Mouse (Mus musculus) spleen, adult 18-20 months (tissue): ENCODE measurements around the gene Abcb8.
A peak's percentile ranks its signal among the peaks of the same experiment; 100 is the strongest.
"Not testable (repeated sequence)": the region's sequence is repeated elsewhere in the genome, so short reads cannot be mapped to it uniquely, and the experiment has no call there.

ENCODE experiments used
- DNase-seq, 2 experiments: peaks; one replicate each; pipeline ENCODE4 v3.0.0; 2022; ENCODE audit warnings: mixed read lengths in 2 of 2

The Abcb8 gene

GRCm38 (mm10) chr5:24369767-24370166 is 23.7 kb upstream of the Abcb8 start:
- DNase-seq: no peak

DNA sequence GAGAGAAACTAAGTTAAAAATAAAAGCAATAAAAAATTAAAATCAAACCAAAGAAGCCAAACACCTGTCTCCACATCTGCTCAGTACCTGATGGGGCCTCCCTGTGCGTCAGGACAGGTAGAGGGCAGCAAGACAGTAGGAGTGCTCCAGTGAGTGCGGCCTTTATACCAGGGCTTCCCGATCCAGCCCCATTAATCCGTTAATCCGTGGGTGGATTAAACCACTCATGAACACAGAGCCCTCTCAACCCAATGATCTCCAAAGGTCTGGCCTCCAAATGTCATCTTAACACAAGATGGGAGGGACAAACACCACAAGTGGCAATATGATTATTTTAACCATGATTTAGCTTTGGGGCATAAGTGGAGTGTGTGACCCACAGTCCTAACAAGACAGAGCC is 19.7 kb upstream of the Abcb8 start:
- DNase-seq: no peak

- DNase-seq: no peak
These were observed 19.2 kb upstream of the Abcb8 start for GRCm38 (mm10) chr5:24374216-24374615.

- DNase-seq: no peak
These were observed 18.7 kb upstream of the Abcb8 start for GRCm38 (mm10) chr5:24374666-24375328.

GRCm38 (mm10) chr5:24378700-24379099 is 14.8 kb upstream of the Abcb8 start:
- no peak for DNase-seq

DNA sequence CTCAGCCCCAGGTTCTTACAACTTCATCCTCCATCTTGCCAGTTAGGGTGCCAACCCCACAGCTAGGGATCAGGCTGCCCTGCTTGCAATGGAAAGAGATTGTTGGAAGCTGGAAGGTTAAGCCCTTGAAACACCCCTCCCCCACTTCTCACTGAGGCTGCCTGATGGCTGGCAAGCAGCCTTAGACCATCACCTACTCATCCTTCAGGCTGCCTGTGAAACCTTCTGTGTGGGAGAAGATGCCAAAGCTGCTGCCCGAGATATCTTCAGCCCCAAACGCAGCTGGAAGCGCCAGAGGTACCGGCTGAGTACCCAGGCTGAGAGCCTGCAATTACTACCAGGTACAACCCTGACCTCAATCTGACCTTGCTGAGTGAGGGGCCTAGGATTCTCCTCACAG is 14.0 kb upstream of the Abcb8 start:
- no peak for DNase-seq

DNA sequence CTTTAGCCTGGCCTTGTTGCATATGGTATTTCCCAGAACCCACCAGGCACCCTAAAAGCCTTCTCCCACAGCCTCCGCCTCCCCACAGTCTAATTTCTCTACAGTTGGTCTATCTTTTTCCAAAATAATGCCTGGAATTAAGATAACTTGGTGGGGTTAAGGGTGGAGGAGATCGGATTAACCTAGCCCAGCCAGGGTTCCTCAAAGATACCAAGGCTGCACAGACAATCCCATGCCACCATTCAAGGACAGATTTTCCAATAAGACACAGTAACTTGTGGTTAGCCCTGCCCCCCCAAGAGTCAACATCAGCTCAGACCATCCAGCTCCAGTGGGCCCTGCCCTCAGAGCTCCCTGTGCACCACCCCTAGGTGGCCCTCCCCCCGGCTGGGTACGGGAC is 13.0 kb upstream of the Abcb8 start:
- DNase-seq: no peak

DNA sequence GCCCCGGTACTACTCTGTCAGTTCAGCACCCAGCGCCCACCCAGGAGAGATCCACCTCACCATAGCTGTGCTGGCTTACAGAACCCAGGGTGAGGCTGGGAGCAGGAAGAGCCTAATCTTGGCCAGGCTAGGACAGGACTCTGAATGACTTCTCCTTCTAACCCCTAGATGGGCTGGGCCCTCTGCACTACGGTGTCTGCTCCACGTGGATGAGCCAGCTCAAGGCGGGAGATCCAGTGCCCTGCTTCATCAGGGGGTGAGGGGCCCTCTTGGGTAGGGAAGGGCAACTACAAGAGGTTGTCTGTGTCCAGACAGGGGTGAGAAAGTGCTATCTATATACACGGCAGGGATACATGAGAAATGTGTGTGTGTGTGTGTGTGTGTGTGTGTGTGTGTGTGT is 12.0 kb upstream of the Abcb8 start:
- no peak for DNase-seq

- DNase-seq: no peak
These were observed 11.5 kb upstream of the Abcb8 start for GRCm38 (mm10) chr5:24381988-24382387.

- peak; percentile 74 to 85 for DNase-seq
These were observed 10.2 kb upstream of the Abcb8 start for GRCm38 (mm10) chr5:24383026-24383859.

DNA sequence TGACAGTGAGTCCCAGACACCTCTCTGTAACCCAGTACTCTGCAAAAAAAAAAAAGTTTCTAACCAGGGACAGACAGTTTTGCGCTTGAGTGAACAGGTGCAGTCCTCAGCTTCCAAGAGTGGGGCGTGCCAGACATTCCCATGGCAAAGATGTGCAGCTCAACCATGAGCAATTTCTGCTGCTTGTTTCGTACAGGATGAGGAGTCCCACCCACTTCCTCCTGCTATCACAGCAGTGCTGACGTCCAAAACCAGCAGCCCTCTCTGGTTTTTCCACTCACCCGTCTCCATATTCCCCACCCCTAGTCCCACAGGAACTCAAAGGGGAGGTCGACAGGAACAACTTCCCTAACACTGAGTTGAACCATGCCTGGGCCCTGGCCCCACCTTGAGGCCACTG is 9.1 kb upstream of the Abcb8 start:
- DNase-seq: peak in 1 of 2 experiments; percentile 13

GRCm38 (mm10) chr5:24385374-24385773 is 8.1 kb upstream of the Abcb8 start:
- no peak for DNase-seq

DNA sequence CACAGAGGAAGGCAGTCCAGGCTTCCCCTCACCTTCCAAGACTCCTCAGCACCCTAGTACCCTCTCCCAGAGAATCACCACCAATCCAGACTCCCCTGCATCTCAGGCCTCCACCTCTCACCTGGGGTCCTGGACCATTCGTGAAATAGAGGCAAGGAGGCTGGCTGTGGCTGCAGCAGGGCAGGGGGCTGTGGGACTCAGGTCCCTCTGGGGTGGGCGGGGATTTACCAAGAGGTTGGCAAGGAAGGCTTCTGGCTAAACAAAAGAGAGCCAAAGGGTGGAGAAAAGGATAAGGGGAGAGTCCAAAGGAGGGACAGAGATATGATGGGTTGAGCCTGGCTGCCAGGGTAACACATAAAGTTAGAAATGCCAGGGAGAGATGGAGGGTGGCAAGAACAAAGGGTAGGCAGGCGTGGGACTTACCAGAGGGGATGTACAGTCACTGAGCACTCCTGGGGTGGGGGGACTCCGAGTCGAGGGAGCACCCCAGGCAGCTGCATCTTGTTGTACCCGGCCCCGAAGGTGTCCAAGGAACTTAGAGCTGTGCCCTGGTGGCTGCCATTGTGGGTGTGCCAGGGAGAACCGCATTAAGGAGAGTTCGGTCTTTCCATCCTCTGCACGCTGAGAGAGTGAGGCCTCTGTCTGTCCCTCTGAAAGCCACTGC is 7.4 kb upstream of the Abcb8 start:
- DNase-seq: no peak

- DNase-seq: no peak
These were observed 5.9 kb upstream of the Abcb8 start for GRCm38 (mm10) chr5:24387264-24388241.

GRCm38 (mm10) chr5:24388246-24388915 is 5.1 kb upstream of the Abcb8 start:
- DNase-seq: no peak

GRCm38 (mm10) chr5:24389011-24389657 is 4.3 kb upstream of the Abcb8 start:
- no peak for DNase-seq

- DNase-seq: no peak
These were observed 3.8 kb upstream of the Abcb8 start for GRCm38 (mm10) chr5:24389658-24390020.

GRCm38 (mm10) chr5:24391864-24392263 is 1.6 kb upstream of the Abcb8 start, which contains the start of gene Atg9b:
Gene Atg9b (minus strand): TSS chr5:24392143.
- DNase-seq: no peak

DNA sequence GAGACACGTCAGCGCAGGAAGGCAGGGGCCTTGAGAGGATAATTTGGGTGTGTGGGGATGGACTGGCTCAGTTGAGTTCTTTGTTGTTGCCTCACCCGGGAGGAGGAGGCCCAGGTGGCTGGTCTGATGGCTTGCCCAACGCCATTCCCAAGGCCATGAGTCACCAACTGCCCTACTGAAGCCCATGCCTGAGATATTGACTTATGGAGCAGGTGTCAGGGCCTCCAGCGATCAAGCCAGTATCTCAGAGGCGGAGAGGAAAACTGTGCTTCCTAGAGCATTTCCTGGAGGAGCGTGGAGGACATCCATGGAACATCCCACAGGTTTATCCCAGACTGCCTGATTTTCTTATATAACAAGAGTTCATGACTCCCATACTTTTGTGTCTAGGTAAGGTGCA is 739 bp upstream of the Abcb8 start:
- DNase-seq: no peak

DNA sequence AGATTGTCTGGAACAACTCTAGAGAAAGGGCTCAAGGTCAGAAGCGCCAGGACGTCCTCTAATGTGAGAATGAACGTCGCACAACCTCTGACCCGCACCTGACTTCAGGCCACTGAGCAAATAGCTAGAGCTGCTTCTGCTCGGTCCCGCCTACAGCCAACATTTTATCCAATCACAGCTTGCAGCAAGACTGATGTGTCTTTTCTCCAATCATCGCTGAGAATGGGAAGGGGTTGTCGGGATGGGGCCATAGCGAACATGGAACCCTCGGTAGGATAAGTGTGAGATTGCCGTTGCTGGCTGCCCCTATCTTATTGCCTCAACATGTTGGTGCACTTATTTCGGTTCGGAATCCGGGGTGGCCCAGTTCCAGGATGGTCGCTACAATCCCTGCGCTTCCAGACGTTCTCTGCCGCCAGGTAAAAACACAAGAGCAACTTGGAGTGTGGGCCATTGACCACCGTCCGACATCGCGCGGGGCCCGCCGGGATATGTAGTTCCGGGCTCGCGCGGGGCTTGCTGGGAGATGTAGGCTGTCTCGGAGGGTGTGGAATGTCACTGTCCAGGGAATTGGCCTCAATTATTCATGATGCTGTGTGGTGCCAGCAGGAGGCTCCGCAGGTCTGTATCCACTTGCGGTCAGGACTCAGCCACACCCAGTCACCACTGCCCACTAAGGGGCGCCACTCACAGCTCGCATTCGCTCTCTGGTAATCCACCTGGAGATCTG is 867 bp downstream of the Abcb8 start:
- peak; percentile 84 to 91 for DNase-seq

DNA sequence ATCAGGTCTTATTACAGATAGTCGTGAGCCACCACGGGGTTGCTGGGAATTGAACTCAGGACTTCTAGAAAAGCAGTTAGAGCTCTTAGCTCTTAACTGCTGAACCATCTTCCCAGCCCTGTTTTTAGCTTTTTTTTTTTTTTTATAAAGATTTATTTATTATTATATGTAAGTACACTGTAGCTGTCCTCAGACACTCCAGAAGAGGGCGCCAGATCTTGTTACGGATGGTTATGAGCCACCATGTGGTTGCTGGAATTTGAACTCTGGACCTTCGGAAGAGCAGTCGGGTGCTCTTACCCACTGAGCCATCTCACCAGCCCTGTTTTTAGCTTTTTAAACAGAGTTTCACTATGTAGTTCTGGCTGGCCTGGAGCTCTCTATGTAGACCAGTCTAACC is 2.8 kb downstream of the Abcb8 start:
- DNase-seq: not testable (repeated sequence)
